Mouse (Mus musculus): ENCODE results near the gene Usp49. TPM values are rescaled to one million over a fixed set of nuclear protein-coding genes. Genes with fewer than 3 reads are reported as not detected.
"Not testable (repeated sequence)": the region's sequence is repeated elsewhere in the genome, so short reads cannot be mapped to it uniquely, and the experiment has no call there.

The Usp49 gene
- total RNA-seq, 1 experiment from 2014 or later: 3.8 TPM

DNA sequence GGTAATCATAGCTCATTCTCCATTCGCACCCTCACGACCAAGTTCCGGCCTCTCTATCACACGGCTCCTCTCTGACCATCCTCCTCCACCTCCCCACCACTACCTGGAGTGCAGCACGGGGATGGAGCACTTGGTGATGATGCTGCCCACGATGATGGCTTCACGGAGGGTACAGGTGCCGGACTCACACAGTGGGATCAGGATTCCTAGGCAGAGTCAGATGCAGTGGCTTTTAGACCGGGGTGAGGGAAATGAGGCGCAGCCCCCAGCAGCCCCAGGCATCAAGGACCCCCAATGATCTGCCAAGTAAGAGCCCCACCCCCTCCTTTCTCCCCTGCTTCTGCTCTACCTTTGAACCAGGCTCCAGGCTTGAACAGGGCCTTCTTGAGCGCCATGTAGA is 28.2 kb upstream of the Usp49 start:
- ATAC-seq (ENCODE audit: extremely low read depth, insufficient number of reproducible peaks, low FRiP score, poor library complexity, severe bottlenecking): no peak

DNA sequence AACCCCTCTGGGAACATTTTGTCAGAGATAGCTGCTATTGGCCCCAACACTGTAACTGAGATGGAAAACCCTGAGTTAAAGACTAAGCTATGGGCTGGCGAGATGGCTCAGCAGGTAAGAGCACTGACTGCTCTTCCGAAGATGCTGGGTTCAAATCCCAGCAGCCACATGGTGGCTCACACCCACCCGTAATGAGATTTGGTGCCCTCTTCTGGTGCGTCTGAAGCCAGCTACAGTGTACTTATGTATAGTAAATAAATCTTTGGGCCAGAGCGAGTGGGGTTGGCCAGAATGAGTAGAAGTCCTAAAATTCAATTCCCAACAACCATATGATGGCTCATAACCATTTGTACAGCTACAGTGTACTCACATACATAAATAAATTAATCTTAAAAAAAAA is 24.3 kb upstream of the Usp49 start:
- ATAC-seq (ENCODE audit: extremely low read depth, insufficient number of reproducible peaks, low FRiP score, poor library complexity, severe bottlenecking): no peak

DNA sequence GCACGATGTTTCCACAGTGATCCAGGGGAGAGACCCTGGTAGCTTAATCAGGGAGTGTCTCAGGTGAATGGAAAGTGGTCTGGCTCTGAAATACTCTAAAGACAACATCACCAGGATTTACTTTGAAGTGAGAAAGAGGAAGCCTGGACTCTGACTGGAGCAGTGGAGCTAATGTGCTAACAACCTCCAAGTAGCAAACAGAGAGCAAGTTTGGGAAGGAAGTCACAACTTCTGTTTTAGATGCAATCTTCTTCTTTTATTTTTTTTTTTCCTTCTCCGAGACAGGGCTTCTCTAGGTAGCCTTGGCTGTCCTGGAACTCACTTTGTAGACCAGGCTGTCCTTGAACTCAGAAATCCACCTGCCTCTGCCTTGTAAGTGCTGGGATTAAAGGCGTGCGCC is 21.3 kb upstream of the Usp49 start:
- no peak for ATAC-seq (ENCODE audit: extremely low read depth, insufficient number of reproducible peaks, low FRiP score, poor library complexity, severe bottlenecking)

DNA sequence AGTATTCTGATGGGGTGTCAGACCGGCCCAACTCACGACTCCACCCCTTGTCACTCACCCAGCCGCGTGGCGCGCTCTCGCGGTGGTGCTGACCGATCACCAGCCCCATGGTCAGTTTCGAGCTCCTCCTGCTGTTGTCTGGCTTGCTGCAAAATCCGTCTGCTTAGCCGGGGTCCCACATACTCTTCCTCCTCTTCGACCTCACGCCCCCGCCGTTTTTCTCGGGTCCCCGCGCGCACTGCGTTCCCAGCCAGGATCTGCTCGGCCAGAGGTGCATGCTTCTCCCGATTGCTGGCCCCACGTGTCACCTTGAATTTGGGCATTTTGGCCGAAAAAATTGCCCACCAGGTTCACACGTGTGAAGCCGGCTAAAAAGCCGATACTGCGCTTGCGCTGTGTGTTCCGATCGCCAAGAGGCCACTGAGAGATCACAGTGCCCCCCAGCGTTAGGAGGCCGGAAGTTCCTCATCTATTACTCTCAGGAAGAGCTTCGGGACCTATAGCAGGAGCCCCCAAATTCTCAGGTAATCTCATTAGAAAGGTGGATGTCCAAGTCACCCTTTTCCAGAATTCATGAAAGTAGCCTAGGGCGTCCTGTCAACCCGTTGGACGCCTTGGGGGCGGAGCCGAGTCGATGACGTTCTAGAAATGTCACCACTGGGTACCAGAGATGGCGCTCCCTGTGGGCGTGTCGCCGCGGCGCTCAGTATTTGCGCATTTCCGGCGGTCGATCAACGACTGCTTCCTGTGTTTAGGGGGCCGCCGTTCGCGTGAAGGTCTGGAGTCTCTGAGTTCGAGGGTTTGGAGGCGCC is 19.4 kb upstream of the Usp49 start, which contains the start of the genes Bysl, Med20 and Gm20517:
TSS of gene Bysl (minus strand) at position 644 of the 812 bp plus-strand sequence.
TSS of gene Med20 (plus strand) at position 734 of the 812 bp plus-strand sequence.
TSS of gene Gm20517 (plus strand) at position 741 of the 812 bp plus-strand sequence.
- ATAC-seq (ENCODE audit: extremely low read depth, insufficient number of reproducible peaks, low FRiP score, poor library complexity, severe bottlenecking): peak; percentile 95

DNA sequence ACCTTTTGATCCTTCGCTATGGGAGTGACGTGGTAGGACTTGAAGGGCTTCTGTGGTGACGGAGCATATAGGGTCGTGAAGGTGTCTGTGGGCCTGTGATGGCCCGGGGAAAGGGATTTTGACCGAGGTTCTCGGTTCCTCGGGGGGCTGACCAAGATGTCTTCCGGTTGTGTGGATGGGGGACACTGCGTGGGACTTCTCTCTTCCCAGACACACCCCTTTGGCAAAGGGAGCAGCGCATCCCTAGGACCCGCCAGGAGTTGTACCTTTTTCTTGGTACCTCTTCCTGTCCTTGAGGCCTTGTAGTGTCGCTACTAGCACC is 18.9 kb upstream of the Usp49 start:
- no peak for ATAC-seq (ENCODE audit: extremely low read depth, insufficient number of reproducible peaks, low FRiP score, poor library complexity, severe bottlenecking)

DNA sequence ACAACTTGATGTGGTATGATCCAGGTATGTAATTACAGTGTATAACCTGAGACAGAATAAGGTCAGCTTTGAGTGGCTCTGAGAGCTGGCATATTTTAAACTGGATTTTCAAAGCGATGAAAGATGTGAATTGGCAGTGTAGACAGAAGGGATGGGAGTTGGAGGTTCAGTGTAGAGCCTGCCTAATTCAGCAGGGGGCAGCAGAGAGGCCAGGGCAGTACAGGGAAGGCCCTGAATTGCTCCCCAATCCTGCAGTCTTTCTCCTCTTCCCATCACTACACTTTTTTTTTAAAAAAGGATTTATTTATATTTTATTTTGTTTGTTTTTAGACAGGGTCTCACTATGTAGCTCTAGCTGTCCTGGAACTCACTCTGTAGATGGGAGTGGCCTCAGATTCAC is 16.5 kb upstream of the Usp49 start:
- no peak for ATAC-seq (ENCODE audit: extremely low read depth, insufficient number of reproducible peaks, low FRiP score, poor library complexity, severe bottlenecking)

DNA sequence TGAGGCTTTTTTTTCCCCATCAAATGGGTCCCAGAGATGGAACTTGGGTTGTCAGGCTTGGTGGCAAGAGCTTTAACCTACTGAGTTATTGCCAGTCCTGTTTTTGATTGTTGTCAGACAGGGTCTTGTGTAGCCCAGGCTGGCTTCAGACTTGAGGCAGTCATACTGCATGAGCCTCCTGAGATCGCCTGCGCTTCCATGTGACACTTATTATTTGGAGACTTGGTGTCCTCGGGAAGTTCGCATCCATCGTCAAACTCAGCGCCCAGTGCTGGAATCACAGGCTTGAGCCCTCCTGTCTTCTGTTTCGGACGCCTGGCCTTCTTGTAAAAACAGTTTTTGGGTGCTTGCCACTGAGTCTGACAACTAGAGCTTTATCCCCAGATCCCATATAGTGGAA is 14.4 kb upstream of the Usp49 start:
- no peak for ATAC-seq (ENCODE audit: extremely low read depth, insufficient number of reproducible peaks, low FRiP score, poor library complexity, severe bottlenecking)

DNA sequence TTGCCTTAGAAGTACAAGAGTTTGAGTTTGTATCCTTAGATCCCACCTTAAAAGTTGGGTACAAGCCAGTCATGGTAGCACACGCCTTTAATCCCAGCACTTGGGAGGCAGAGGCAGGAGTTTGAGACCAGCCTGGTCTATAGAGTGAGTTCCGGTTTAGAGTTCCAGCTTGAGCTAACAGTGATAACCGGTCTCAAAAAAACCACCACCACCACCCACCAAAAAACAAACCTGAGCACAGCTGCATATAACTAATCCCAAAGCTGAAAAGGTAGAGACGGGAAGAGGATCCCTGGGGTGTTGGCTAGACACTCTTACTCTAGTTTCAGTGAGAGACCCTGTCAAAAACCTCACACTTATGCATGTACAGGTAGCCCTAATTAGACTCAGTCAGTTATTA is 13.8 kb upstream of the Usp49 start:
- ATAC-seq (ENCODE audit: extremely low read depth, insufficient number of reproducible peaks, low FRiP score, poor library complexity, severe bottlenecking): no peak

DNA sequence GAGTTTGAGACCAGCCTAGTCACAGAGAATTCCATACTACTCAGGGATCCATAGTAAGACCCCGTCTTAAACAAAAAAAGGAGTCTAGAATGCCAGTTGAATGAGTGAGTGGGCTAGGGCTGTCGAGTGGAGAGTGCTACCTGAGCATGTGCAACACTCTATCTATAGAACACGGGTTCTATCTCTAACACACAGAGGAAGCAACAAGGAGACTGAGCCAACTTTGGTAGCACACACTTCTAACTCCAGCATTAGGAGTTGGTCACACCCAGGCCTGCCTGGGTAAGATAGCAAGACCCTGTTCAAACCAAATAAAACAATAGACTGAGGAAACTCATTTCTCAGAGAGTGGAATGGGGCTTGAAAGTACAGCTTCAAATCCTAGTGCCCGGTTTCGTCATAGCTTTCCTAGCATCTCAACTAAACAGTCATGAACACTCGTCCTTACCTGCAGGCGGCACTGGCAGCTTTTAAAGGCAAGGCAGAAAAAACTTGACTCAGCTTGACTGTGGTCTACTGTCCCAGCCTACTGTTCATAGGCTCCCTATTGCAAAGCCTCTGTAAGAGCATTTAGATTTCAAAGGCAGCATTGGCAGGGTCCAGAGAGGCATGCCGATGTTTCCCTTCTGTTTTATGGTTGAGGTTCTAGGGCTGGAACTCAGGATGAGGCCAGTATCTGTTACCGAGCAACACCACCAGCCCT is 12.7 kb upstream of the Usp49 start:
- no peak for ATAC-seq (ENCODE audit: extremely low read depth, insufficient number of reproducible peaks, low FRiP score, poor library complexity, severe bottlenecking)

DNA sequence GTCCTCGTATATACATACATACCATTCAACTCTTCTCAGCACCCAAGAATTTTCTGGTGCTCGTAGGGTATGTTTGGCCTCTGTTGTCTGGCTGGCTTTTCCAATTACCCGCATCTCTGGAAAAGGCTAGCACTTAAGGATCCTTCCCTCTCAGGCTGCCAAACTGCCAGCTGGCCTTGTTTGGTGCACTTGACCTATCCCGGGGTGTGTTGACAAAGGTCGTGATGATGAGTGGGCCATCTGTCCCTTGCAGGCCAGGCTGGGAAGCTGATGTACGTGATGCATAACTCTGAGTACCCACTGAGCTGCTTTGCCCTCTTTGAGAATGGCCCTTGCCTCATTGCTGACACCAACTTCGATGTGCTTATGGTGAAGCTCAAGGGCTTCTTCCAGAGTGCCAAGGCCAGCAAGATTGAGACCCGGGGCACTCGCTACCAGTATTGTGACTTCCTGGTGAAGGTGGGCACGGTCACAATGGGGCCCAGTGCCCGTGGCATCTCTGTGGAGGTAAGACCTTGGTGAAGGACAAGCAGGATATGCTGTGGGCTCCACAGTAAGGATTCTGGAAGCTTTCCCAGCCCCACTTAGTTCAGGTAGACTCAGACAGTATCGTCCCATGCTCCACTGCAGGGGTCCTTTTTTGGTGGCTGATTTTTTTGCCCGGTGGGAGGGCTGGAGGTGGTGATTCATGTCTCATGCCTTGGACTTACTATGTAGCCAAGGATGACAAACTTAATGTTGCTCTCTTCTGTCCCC is 11.8 kb upstream of the Usp49 start:
- ATAC-seq (ENCODE audit: extremely low read depth, insufficient number of reproducible peaks, low FRiP score, poor library complexity, severe bottlenecking): no peak

DNA sequence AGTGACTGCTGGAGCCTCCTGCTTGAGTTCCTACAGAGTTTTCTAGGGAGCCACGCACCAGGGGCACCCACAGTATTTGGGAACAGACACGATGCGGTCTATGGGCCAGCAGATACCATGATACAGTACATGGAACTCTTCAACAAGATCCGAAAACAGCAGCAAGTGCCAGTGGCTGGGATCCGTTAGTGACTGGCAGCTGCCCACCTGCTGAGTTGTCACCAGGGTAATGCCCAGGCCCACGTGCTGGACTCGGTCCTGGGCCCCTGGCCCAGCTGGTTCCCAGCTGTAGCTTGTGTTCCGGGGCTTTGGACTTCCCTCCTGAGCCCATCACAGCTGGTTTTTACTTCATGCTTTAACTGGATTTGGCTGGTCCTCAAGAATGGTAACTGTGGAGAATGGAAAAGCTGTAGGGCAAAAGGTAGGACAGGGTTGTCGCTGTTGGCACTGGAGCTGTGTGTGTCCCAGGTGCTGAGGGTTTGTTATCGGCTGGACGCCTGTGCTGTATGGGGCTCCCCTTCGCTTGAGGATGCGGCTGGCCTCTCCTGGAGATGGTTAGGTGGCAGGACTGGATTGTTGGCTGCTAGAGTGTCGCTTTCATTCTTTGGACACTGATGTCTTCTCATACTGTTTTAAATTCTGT is 7.5 kb upstream of the Usp49 start:
- ATAC-seq (ENCODE audit: extremely low read depth, insufficient number of reproducible peaks, low FRiP score, poor library complexity, severe bottlenecking): no peak

DNA sequence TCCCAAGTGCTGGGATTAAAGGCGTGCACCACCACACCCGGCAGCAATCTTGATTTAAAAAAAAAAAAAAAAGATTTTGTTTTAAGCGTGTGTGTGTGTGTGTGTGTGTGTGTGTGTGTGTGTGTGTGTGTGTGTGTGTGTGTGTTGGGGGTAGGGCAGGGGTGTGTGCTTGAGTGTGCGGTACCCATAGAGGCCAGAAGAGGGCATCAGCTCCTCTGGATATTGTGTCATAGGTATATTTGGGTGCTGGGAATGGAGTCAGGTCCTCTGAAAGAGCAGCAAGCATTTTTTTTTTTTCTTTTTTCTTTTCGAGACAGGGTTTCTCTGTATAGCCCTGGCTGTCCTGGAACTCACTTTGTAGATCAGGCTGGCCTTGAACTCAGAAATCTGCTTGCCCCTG is 5.9 kb upstream of the Usp49 start:
- ATAC-seq (ENCODE audit: extremely low read depth, insufficient number of reproducible peaks, low FRiP score, poor library complexity, severe bottlenecking): not testable (repeated sequence)

DNA sequence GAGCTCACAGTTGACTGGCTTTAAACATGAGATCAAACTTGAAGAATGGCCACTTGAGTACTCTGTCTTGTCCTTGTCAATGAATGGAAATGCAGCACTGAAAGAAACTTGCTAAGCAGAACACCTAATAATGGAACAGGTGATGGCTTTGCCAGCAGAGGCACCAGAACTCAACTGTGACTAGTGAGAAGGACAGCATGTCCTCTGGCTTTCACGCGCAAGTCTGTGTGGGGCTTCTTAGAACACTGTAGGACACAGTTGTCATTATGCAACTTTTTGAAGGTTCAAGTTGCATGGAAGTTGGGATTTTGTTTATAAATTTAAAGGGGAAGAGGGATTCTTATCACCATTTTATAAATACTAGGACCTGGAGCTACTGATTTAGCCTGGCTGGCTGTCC is 5.4 kb upstream of the Usp49 start:
- no peak for ATAC-seq (ENCODE audit: extremely low read depth, insufficient number of reproducible peaks, low FRiP score, poor library complexity, severe bottlenecking)

DNA sequence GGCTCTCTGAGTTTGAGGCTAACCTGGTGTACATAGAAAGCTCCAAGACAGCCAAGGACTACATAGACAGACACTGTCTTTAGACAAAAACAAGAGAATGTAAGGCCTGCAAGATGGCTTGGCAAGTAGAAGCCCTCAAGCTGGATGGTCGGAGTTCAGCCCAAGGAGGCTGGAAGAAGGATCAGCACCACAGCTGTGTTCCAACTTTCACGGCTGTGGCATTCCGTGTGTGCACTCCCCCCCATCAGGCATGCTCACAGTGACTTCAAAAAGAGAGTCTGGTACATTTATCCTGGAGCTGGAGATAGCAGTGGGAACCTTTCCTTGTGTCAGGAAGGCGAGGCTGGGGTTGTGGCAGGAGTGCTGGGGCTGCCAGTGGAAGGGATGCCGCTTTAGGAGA is 4.5 kb upstream of the Usp49 start:
- no peak for ATAC-seq (ENCODE audit: extremely low read depth, insufficient number of reproducible peaks, low FRiP score, poor library complexity, severe bottlenecking)

DNA sequence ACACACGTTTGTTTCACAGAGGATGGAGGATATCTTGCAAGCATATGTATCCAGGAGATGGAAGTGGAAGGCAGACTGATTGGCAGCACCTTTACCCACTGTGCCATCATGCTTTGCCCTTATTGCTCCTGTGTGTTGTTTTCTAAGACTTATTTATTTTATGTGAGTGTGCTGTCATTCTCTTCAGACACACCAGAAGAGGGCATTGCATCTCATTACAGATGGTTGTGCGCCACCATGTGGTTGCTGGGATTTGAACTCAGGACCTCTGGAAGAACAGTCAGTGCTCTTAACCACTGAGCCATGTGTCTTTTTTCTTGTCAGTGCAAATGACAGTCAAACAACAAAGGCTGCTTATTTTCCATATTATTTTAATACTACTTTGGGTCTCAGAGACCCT is 2.7 kb upstream of the Usp49 start:
- no peak for ATAC-seq (ENCODE audit: extremely low read depth, insufficient number of reproducible peaks, low FRiP score, poor library complexity, severe bottlenecking)

DNA sequence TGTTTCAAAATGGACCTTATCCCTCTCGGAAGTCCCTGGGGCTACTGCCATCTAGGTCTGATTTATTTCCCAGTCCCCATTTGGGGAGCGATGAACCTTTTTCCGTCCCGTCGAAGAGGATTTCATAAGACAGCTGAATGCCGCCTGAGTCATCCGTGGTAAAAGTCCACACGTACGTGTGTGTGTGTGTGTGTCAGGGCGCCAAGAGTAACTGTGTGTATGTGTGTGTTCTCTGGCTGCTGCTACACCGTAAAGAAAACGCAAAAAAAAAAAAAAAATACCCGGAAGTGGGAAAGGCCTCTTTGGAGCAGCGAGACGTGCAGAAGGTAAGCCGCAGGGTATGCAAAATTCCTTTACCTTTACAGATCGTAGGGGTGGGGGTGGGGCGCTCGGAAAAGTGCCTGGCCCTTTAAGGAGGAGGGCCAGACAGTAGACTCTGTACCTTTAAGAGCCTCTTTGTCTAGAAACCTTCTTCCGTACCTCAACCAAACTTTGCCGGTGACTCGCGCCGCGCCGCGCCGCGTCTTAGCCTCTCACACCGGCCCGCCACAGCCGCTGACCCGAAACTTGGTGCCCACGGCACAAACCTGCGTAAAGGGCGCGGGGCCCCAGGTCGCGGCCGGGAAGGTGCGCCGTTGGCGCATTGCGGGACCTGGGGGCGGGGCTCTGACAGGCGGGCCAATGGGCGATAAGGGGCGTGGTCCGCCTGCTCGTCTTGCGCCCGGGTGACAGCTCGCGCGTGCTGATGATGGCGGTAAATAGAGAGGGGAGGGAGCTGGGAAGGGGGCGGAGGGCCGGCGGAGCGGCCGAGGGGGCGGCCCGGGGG is 1.4 kb upstream of the Usp49 start:
- ATAC-seq (ENCODE audit: extremely low read depth, insufficient number of reproducible peaks, low FRiP score, poor library complexity, severe bottlenecking): peak; percentile 94

DNA sequence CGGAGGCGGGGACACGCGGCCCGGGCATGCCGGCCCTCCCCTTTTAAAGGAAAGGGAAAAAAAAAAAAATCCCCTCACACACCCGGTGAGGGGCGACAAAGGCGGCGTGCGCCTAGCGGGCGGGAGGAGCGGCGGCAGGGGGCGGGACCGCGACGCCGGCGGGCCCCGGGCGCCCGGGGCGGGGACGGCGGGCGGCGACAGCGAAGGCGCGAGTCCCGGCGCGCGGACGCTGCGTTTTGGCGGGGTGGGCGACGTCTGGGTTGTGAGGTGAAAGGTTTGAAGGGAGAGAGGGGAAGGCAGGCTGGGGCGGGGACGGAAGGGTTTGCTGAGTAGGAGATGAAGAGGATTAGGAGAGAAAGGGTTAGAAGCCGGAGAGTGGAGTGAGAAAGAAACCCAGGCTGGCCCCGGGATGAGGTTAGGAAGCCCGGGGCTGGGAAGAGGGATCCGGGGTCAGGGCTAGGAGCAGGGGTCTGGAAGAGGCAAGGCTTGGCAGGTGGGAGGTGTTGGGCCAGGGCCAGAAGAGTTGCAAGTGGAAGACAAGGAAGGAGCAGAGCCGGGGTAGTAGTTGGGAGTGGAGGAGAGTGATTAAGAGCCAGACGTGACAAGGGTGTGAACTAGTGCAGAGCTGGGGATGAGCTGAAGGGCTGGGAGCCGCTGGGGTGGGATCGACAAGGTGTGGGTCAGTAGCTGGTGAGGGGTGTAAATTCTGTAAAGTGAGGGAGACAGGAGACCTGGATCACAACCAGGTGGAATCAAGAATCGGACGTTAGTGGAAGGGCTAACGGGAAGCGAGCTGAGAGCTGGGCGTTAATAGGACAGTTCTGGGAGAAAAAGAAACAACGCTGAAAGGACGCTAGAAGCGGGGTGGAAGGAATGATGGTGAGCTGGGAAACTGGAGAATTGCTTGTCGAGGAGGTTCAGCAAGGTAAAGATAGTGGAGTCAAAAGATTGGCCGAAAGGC is 493 bp upstream of the Usp49 start:
- no peak for ATAC-seq (ENCODE audit: extremely low read depth, insufficient number of reproducible peaks, low FRiP score, poor library complexity, severe bottlenecking)

Measured in neutrophil, adult 5-6 weeks (primary cell).